Mouse (Mus musculus): ENCODE measurements around the gene Ddr2. TPM values are rescaled to one million over a fixed set of nuclear protein-coding genes. Genes with fewer than 3 reads are reported as not detected.

Gene Ddr2
- total RNA-seq, 2 experiments from 2014 or later: 23.8 to 24.3 TPM

- DNase-seq: no peak
Measured at GRCm38 (mm10) chr1:169947654-169948053, 162.9 kb downstream of the Ddr2 start.

GRCm38 (mm10) chr1:169946004-169946403 is 164.6 kb downstream of the Ddr2 start:
- DNase-seq: no peak

- DNase-seq: peak; percentile 59
Measured at GRCm38 (mm10) chr1:169939345-169939744, 171.2 kb downstream of the Ddr2 start.

GRCm38 (mm10) chr1:169934005-169934725 is 176.4 kb downstream of the Ddr2 start:
- peak; percentile 68 for DNase-seq

- DNase-seq: no peak
Measured at GRCm38 (mm10) chr1:169932122-169932746, 178.3 kb downstream of the Ddr2 start.

- no peak for DNase-seq
Measured at GRCm38 (mm10) chr1:169931698-169932097, 178.9 kb downstream of the Ddr2 start.

- peak; percentile 58 for DNase-seq
Measured at GRCm38 (mm10) chr1:169928454-169928971, 182.0 kb downstream of the Ddr2 start, which contains the start of gene Ccdc190. Ccdc190 (plus strand) TSS chr1:169928648.

GRCm38 (mm10) chr1:169927753-169928369 is 182.7 kb downstream of the Ddr2 start:
- DNase-seq: no peak

GRCm38 (mm10) chr1:169924567-169924966 is 186.0 kb downstream of the Ddr2 start:
- no peak for DNase-seq

Other genes with a start within 250 kb of the Ddr2 start
- gene Ccdc190, start 182.1 kb downstream of the Ddr2 start, total RNA-seq (2021): not detected
- 10 to 100 TPM; 30.9 to 34.2 TPM for gene Hsd17b7, start 141.5 kb downstream of the Ddr2 start, total RNA-seq (2021)
- 10 to 100 TPM; 40.4 to 49.6 TPM for gene Uap1, start 64.2 kb upstream of the Ddr2 start, total RNA-seq (2021)
- 10 to 100 TPM; 18.9 to 19.8 TPM for gene Uhmk1, start 104.6 kb upstream of the Ddr2 start, total RNA-seq (2021)
- not detected for gene Sh2d1b2, start 122.0 kb upstream of the Ddr2 start, total RNA-seq (2021)
- gene Sh2d1b1, start 166.6 kb upstream of the Ddr2 start, total RNA-seq (2021): under 1 TPM; 0.14 to 0.23 TPM
- gene Gm7694, start 195.6 kb upstream of the Ddr2 start, total RNA-seq (2021): 1 to 10 TPM; 7.8 TPM
- gene Spata46, start 198.0 kb upstream of the Ddr2 start, total RNA-seq (2021): not detected